Mouse (Mus musculus): ENCODE measurements at regions not wholly inside any gene's neighbourhood (a gene's known extent, or its start where the extent isn't known, plus 50 kb on each side); places are given as distances from the start of the nearest gene placed in this dataset.

GRCm38 (mm10) chr13:90376207-90376606, 286.8 kb upstream of the Xrcc4 start:
- no peak for DNase-seq (ENCODE audit: low spot score in 2 of 2)

- DNase-seq (ENCODE audit: low spot score in 2 of 2), result no peak
Measured at GRCm38 (mm10) chr13:90371415-90372150, 282.2 kb upstream of the Xrcc4 start.

DNA sequence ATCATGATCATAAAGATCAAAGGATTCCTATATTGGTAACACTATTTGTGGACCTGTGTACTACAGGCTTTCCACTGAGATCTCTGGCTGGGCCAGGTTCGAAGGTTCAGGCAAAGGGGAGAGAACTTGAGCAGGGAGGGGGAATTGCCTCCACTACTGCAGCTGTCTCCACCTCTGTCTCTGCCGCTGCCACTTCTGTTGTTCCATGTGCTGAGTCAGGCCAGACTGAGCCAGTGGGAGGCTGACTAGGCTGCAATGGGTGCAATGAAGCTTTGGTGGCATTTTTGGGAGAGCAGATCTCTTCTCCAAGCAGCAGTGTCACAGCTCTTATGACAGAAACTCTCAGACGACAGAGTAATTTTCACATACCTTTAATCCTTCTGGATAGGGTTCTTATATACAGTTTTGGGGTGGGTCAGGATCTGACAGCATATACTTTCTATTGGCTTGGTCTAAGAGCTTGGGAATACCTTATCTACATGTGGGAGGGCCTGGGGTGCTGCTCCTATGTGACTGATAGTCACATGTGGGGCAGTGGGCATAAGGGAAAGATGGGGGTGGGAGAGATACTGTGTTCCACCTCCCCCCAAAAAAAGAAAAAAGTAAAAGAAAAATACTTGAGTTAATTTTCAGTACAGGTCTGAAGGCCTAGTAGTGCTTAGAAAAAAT, 281.5 kb upstream of the Xrcc4 start:
- DNase-seq (ENCODE audit: low spot score in 2 of 2), result no peak

- DNase-seq (ENCODE audit: low spot score in 2 of 2), result no peak
Measured at GRCm38 (mm10) chr13:90364518-90365027, 275.2 kb upstream of the Xrcc4 start.

- no peak for DNase-seq (ENCODE audit: low spot score in 2 of 2)
Measured at GRCm38 (mm10) chr13:90359861-90360601, 270.6 kb upstream of the Xrcc4 start.

DNA sequence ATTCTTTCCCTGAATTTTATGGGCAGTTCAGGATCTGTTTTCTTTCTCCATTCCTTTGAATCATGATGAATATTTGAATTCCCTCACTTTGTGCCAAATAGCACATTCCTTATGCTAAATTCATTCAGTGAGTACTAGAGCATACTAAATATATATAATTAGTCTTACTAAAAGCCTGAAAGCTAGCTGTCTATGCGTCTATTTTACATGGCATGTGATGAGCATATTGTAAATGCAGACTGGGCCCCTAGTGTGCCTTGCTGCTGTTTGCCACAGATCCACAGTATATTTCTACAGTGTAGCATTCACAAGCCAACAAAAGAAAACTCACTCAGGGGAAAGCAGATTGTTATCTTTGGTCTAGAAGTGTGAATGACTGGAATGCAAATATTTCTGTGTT, 268.7 kb upstream of the Xrcc4 start:
- no peak for DNase-seq (ENCODE audit: low spot score in 2 of 2)

DNA sequence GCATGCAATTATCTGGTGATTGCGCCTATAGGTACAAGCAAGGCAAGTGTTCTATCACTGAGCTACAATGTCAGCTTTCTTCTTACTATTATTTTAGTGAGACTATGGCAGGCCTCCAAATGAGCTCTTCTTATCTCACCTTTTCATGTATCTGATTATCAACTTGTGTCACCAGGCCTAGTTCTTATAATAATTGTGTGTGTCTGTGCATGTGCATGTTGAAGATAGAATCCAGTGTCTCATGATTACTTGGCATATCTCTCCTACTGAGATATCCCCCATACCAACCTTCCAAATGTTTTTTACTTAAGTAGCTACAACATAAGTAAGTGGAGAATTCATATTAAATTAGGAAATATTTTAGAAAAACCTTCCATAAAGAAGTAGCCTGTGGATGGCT, 266.2 kb upstream of the Xrcc4 start:
- DNase-seq (ENCODE audit: low spot score in 2 of 2), result no peak

- no peak for DNase-seq (ENCODE audit: low spot score in 2 of 2)
Measured at GRCm38 (mm10) chr13:90342823-90343222, 253.4 kb upstream of the Xrcc4 start.

- no peak for DNase-seq (ENCODE audit: low spot score in 2 of 2)
Measured at GRCm38 (mm10) chr13:90341597-90342212, 252.3 kb upstream of the Xrcc4 start.

- DNase-seq (ENCODE audit: low spot score in 2 of 2), result no peak
Measured at GRCm38 (mm10) chr13:90340647-90341160, 251.3 kb upstream of the Xrcc4 start.

DNA sequence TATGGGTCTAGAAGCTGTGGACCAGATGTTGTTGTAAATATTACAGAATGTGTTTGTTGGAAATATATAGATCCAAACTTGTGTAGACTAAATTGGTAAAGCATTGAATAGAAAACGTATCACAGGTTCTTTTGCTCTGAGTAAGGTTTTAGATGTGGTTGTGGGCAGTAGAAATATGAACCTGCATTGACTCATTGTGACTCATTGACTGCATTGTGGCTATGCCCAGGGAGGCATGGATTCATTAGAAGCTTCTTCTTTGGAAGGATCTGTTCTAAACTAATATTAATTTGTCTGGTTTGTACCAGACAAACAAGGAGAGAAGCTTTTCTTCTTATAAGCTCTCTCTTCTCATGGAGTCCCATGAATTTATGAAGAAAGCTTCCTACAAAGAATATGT, 248.2 kb upstream of the Xrcc4 start:
- DNase-seq (ENCODE audit: low spot score in 2 of 2), result no peak

GRCm38 (mm10) chr13:90335741-90336037, 246.3 kb upstream of the Xrcc4 start:
- DNase-seq (ENCODE audit: low spot score in 2 of 2), result no peak

DNA sequence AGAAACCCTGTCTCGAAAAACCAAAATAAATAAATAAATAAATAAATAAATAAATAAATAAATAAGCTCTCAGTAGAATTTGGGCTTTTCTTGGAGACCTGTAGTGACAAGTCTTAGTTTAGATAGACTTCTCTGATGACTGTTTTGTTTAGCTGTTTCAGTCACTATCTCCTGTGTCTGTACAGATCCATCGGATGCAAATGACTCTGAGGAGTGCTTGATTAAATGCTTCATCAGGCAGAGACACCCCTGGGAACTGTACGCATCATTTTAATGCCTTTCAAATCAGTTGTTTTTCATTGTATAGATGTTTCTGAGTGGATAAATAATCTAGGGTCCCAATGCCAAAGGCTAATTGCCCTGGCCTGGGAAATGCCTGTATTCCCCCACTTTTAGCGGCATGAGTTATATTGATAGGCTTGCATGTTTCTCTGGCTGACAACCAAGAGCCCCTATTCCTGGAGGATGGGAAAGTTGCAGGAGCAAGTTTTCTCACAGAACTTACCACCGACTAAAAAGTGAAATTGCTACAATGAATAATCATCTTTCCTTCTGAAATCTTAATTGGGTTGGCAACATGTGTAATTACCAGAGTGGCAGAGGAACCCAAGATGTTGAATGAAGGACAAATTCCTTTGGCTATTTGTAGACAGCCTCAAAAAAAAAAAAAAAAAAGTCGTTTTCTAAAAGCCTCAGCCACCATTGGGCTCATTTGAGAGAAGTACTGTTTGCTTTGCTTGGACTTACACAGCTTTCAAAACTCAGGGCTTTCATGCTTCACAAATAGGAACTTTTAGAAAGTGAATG, 245.7 kb upstream of the Xrcc4 start:
- DNase-seq (ENCODE audit: low spot score in 2 of 2), result no peak

GRCm38 (mm10) chr13:90334286-90334685, 244.9 kb upstream of the Xrcc4 start:
- no peak for DNase-seq (ENCODE audit: low spot score in 2 of 2)

GRCm38 (mm10) chr13:90325226-90325625, 235.8 kb upstream of the Xrcc4 start:
- peak in 1 of 2 experiments; percentile 14 for DNase-seq (ENCODE audit: low spot score in 2 of 2)

DNA sequence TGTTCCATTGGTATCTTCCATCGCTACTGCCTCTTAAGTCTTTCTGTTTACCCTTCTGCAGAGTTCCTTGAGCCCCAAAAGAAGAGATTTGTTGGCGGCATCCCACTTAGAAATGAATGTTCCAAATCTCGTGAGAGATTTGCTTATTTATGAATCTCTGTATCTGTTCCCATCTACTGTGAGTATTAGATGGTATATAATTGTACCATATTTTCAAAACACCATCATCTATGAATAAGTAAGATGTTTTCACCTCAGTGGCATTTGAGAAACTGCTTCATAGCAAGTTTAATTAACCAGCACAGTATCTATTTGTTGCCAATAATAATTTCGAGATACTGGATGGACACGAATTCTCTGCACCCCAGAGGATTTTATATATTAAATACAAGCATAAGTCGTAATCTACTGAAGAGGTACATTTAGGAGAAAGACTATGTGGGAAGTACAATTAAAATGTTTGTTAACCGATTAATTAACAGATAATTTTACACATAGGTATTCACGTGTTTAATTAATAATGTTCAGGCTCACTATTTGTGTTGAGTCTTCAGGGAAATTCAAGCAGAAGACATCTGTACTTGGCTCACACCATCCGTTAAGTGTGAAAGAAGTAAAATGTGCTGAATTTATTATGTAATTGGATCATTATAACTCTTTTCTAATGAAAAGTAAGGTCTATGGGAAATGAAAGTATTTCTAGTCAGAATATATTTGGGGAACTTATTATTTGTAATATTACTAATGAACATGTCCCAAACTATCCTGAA, 224.0 kb upstream of the Xrcc4 start:
- DNase-seq (ENCODE audit: low spot score in 2 of 2), result no peak

DNA sequence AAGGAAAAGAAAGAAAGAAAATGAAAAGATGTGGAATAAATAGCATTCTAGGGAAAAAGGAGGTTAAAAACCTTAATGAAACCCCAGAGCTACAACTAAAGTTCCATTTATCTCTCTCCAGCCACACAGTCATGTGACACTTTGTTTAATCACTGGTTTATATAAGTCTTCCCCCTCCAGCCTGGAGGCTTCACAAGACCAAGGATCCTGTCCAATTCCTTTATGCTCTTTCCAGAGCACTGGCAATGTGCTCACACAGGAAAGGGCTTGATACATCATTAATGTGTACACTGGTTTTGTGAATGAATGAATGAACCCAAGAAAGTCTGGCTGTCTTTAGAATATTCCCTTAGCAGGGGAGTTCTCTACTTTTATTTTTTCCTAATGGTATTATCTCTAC, 221.1 kb upstream of the Xrcc4 start:
- no peak for DNase-seq (ENCODE audit: low spot score in 2 of 2)

DNA sequence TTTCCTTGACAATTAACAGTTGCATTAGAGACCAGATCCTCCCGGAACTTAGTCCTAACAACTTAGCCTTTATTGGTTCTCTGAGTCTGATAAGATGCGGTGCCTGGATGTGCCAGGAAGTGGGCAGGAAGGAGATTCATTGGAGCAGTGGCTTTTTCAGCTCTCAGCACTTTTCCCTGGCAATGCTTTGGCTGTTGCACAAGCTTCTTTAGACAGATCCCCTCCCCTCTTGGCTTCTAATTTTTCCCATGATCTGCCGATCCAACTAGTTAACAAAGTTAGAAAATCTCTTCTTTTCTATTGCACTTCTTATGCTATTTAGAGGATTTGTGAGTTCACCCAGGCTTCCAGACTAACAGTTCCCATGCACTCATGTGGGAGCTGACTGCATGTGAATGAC, 211.1 kb upstream of the Xrcc4 start:
- no peak for DNase-seq (ENCODE audit: low spot score in 2 of 2)

DNA sequence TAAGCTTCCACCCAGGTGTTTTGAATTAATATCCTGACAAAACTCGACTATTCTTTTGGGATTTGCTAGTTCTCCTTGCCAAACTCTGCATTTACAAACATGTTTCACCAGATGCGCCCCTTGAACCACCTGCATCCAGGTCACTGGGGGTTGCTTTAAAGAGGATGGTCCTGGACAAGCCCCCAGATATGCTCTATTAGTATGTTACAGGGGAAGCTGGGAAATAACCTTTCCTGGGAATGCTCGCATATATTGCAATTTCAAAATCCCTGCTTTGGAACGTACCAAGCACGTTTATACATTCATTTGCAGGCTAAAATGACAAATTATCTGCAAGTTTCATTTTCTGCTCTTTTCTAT, 205.2 kb upstream of the Xrcc4 start:
- DNase-seq (ENCODE audit: low spot score in 2 of 2), result no peak

Data from left cerebral cortex, adult 9 months (tissue).